Mouse (Mus musculus): ENCODE data around the gene Xylt1.

Xylt1 gene

DNA sequence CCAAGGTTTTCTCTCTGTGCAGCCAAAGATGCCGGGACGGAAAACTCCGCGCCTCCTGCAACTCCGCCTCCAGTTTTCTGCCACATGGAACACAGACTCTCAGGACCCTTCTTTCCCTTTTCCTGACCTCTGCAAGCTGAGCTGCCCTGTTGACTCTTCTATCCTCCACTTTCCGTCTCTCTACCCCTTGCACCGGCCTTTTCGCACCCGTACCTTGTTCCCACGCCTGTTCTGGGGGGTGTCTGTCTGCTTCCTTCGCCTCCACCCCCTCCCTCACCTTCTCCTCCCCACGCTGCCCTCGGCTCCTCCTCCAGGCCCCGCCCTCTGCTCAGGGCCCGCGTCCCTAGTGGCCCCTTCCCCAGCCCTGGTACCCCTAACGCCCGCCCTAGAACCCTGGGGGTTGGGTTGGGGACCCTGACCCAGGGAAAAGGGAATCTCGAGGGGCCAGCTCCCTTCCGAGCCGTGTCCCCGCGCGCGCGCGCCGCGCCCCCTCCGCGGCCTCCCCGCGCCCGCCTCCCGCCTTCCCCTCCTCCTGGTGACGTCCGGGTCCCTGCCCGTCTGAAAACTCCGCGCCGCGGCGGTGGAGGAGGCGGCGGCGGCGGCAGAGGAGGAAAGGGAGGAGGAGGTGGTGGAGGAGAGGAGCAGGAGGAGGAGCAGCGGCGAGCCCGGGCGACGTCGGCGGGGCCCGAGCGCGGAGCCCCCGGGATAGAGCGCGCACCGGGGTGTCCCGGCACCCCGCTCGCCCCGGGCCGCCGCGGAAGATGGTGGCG is at the start of gene Xylt1:
TSS of gene Xylt1 (plus strand) at position 562 of the 770 bp plus-strand sequence.
- DNase-seq (ENCODE audit: low spot score) = peak; percentile 76

DNA sequence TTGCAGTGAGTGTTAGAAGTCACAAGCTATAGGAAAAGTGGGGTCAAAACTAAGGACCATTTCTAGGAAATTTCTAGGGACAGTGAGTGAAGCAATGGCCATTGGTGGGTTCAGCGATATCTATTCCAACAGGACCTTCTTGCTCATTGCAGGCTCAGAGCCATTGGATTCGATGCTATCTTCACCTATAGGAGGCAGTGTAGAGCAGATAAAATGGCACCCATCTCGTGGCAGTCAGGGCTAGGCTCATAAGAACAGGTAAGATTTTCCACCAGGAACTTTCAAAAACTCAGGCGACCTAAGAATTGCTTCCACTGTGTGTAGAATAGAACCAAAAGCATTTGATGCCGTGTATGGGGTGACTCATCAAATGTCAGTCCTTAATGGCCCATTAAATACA is 46.8 kb upstream of the Xylt1 start:
- no peak for DNase-seq (ENCODE audit: low spot score)

DNA sequence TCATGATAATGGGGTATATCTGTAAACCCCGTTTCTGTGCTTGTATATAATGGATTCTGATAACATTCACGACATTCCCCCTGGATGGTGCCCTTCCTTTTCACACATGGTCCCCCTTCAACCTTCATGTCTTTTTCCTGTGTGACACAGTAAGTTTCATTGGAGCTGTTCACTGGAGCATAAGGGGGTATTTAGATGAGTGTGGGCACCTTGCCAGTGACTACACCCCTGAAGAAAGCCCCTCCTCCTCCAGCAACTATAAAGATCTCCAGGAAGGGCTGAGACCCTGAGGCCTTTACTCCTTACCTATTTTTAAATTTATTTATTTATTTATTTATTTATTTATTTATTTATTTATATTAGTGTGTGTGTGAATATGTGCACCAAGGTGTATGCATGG is 24.5 kb upstream of the Xylt1 start:
- no peak for DNase-seq (ENCODE audit: low spot score)

DNA sequence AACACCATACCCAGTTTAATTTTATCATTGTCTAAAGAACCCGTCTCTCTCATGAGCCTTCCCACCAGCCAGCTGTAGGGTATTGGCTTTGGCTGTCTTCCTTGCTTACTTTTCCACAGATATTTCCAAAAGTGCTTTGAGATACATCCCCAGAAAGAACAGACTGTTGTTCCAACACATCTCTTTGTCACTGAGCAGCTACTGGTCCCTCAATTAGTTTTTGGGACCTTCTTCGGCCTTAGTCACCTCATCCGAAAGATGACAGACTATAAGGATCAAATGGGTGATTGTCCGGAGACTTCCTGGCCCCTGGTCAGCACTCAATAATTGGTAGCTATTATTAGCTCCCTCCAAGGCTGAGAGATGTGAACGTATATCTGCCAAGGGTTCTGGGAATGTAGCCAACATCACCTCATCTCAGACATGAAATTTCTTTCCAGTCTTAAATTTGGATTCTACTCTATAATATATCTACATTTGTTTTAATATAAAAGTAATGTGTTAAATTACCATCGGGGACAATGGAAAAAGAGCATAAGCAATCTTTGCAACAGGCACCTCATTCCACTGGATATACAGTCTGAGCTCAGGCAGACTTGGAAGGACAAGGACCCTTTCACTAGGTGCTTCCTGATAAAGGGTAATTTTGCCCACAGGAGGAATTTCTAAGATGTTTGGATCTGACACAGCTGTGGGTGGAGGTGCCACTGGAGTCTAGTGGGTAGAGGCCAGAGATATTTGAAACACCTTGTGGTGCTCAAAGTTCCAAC is 23.2 kb upstream of the Xylt1 start:
- no peak for DNase-seq (ENCODE audit: low spot score)

DNA sequence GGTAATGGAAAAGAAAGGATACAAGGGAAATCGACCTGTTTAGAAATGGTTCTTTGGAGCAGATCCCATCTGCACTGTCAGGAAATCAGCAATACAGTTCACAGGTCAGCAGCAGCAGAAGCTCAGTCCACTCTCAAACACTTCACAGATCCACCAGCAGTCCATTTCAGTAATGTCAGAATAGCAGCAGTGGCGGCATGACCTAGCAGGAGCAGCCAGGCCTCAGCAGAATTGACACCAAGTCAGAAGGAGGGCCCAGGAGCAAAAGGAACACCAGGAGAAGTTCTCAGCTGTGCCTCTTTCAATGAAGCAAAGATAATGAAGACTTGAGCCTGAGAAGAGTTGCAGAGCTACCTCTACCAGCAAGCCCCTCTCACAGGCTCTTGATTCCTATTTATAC is 19.5 kb upstream of the Xylt1 start:
- DNase-seq (ENCODE audit: low spot score) = no peak

DNA sequence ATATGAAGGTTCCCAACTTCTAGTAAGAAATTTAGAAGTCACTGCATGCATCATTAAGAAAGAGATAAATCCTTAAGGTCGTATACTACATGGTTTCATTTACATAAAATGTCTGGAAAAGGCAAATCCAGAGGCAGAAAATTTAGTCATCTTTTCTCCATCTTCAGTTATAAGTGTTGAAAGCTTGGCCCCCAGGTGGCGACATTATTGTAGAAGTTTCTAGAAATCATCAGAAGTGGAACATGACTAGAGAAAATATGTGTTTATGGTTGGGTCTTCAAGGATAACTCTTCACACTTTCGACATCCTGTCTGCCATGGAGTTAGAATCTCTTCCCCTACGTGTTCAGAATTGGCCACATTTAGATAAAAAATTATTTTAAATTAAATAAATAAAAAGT is 18.3 kb upstream of the Xylt1 start:
- DNase-seq (ENCODE audit: low spot score) = no peak

DNA sequence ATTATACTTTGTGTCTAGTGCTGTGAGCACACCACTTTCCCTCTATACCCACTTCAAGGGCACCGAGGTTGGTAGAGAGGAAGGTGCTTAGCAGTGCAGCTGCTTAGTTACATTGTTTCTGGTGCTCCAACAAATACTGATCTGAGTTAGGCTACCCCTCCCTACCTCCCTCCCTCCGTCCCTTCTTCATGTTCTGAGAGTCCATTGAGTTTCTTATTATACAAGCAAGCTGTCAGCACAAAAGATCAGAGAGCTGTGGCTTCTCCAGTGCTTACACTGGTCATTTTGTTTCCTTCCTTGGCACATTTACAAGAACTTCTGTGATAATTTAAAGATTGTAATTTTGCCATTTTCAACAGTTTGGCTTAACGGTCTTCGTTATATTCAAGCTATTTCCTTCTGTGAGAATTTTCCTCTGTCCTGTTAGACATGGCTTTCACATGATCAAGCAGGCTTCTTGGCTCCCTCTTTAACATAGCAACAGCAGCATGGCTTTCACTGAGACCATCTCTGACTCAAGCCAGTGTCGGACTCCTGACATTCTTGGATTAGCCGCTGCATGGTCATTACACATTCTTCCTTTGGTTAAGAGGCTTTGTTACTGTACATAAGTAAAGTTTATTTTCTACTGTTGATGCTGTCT is 12.0 kb upstream of the Xylt1 start:
- DNase-seq (ENCODE audit: low spot score) = no peak

DNA sequence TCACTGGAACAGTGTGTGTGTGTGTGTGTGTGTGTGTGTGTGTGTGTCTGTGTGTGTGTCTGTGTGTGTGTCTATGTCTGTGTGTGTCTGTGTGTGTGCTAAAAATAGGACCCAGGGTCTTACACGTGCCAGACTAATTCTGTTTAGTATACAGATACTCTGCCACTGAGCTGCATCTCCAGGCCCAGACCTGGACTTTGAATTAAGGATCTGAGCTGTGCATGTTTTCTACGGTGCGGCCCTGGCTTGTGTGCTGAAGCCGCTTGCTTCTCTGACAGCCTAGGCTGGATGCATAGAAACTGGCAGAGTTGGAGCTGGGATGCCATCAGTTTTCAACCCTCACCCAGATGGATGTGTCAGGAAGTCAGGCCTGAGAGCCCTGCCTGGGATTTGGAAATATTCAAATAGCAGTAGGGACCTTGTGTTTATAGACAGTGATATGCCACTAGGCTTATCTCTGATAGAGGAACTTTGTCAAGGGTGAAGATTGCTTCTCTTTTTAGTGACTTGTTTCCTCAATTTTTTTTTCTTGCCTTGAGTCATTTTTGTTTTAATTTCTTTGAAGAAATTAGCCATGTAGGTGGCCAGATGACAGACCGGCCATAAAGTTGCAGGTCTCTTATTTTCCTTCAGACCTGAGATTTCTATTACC is 11.4 kb upstream of the Xylt1 start:
- DNase-seq (ENCODE audit: low spot score) = no peak

DNA sequence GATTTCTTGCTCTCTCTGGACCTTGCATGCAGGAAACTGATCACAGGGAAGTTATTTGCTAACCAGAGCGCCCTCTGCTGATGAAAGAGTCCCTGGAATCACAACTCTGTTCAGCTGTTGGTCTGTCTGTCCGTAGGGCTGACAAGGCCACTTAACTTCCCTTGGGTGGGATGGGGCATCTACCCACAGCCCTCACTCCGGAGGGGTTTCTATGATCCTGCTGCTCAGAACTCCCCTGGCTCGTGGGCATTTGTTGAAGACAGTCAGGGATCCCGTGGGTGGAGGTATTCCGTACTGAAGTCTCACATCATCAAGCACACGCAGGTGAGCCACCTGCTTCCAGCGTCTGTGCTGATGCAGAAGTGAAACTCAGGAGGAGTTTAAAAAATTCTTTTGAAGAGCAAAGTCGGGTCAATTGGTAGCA is 4.9 kb upstream of the Xylt1 start:
- DNase-seq (ENCODE audit: low spot score) = peak; percentile 82

DNA sequence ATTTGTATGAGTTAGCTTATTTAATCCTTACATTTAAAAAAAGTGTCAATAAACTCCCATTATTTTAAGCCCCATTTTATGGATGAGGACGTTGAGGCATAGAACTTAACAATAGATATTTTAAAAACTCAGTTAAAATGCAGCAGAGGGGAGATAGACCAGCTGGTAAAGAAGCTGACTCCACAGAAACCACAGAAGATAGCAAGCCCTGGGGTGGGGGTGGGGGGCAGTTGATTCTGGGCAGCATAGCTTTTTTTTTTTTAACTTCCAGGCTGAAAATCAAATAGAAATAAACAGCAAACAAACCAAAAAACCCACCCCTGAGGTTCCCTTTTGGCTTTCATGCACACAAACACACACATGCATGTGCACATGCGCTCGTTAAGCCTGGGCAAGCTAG is 3.6 kb upstream of the Xylt1 start:
- no peak for DNase-seq (ENCODE audit: low spot score)

DNA sequence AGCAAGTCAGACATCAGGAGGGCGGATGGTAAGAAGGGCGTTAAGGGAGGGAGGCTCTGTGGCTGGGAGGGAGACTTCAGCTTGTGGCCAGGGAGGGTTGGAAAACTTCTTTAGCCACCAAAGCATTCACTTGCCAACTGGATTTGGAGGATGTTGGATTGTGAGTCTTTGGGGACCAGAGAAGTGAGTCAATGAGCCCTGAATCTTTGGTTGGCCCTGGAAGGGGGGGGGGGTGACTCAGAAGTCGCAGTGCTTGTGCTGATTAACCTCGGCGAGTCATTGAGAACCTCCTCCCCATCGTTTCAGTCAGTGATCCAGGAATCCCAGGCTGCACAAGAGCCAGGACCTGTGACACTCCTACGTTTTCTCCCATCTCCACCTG is 752 bp upstream of the Xylt1 start:
- no peak for DNase-seq (ENCODE audit: low spot score)

DNA sequence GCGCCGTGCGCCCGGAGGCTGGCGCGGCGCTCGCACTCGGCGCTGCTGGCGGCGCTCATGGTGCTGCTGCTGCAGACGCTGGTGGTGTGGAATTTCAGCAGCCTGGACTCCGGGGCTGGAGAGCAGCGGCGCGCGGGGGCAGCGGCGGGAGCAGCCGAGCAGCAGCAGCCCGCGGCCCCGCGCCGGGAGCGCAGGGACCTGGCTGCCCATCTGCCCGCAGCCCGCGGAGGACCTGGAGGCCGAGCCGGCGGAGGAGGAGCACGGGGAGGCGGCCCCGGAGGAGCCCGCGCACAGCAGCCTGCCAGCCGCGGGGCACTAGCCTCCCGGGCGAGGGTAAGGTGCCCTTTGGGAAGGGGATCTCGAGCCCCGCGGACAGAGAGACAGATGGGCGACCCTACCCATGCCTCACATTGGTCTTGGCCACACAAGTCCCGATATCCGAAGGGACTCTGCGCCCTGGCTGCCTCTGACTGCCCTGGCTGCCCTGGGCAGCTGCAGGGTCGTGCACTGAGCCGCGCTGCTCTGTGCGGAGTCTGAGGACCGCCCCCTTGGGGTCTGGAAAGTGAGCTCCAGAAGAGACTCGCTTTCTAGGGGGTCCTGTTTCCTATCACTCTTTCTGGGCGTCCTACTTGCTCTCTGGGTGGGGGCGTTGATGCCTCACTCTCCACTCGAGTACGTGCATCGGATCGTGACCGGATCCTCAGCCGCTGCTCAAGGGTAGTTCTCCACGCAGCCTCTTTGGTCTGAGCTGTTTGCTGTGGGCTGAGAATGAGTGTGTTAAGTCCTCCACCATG is 606 bp downstream of the Xylt1 start:
- DNase-seq (ENCODE audit: low spot score) = no peak

DNA sequence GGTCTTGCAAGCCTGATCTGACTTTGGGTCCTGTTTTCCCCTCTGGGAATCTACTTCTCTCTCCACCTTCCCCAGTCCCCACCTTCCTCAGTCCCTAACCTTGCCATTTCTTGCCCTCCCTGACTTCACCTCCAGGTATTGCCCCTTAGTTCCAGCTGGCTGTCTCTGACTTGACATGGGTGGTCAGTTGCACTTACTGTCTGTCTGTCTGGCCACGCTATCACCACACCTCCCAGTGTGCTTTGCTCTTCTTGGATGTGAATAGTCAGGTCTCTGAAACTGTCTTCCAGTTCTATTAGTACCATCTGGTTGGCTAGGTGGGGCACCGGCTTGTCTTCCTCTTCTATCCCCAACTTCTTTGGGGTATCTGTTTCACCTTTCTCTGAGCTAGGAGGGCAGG is 1.2 kb downstream of the Xylt1 start:
- no peak for DNase-seq (ENCODE audit: low spot score)

DNA sequence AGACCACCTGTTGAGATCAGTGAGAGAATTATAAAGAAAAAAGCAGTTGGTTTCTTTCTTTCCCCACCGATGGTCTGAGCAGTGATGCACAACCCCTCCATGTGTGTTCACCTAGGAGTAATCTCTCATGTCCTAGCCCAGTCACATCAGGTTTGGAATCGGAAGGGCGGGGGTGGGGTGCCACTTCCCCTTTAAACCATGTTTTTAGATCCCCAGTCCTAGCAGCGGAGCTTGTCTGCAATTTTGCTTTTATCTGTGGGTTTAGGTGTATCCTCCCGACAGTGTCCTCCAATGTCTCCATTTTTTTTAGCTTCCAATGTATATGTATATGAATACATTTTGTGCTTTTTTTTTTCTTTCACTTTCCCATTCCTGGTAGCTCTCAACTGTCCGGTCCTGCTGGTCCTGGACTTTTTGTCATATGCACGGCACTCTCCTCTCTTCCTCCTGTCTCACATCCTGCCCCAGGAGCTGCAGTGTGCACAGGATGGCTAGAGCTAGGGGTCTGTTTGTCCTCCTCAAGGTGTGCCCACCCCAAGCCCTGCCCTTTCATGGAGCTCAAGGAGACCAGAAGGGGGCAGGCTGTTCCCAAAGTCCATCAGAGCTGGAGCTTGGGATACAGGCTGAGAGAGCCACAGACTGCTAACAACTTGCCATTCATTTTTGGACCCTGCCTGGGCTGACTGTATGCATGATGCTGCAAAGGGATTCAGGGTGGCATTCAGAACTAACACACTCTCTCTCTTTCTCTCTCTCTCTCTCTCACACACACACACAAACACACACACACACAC is 2.6 kb downstream of the Xylt1 start:
- DNase-seq (ENCODE audit: low spot score) = peak; percentile 61

DNA sequence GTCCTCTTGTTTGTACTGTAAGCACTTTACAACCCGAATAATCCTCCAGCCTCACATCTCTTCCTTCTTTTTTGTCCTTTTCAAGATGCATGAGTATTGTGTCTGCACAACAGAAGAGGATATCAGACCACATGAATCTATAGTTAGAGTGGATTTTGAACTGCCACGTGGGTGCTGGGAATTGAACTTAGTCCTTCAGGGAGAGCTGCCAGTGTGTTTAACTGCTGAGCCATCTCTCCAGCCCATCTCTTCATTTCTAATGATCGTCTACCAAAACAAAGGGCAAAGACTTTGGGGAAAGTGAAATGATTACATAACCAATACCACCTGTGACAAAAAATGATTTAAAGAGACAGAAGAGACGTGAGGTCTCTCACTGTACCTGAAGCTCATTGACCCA is 5.6 kb downstream of the Xylt1 start:
- DNase-seq (ENCODE audit: low spot score) = no peak

DNA sequence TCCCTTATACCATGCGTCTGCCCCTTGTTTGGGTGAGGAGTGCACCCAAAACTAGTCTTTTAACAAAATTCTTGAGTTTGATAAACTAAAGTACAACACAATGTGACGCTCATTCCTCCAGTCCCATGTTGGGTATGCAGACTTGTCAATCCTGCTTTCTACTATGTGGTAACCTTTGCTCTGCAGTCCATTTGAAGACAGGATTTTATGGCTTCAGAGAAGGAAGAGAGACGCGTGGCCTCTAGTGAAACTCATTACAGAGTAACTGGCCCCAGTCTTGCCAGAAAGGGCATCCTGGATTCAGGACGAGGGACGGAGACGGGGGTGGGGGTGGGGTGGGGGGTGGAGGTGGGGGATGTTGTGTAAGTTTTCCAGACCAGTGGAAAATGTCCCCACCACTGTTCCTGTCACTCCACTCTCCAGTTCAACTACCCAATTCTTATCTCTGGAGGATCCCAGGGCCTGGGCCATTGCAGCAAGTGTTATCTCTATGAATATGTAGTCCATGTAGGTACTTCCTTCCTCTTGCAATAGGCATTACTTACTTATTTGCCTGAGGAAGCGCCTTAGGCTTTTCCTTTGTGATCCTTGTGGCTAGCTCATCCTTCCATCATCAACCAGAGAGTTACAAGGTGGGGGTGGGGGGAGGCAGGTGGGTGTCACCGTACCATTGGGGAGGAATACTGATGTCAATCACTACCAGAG is 7.7 kb downstream of the Xylt1 start:
- no peak for DNase-seq (ENCODE audit: low spot score)

DNA sequence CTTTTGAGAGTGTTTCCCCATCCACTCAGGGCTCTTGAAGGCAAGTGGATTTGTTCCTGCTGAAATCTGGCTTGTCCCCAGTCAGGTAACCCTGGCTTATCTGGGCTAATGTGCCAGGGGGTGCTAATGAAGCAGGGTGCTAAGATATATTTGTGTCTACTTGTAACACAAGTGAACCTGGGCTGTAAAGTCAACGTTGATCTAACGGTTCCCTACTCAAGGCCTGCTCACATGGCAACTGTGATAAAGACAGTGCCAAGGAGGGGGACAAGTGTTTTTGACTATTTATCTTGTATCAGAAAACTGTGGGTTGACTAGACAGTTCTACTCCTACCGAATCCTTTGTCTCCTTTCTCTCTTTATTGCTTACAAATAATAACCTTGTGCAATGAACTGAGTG is 8.3 kb downstream of the Xylt1 start:
- DNase-seq (ENCODE audit: low spot score) = no peak

DNA sequence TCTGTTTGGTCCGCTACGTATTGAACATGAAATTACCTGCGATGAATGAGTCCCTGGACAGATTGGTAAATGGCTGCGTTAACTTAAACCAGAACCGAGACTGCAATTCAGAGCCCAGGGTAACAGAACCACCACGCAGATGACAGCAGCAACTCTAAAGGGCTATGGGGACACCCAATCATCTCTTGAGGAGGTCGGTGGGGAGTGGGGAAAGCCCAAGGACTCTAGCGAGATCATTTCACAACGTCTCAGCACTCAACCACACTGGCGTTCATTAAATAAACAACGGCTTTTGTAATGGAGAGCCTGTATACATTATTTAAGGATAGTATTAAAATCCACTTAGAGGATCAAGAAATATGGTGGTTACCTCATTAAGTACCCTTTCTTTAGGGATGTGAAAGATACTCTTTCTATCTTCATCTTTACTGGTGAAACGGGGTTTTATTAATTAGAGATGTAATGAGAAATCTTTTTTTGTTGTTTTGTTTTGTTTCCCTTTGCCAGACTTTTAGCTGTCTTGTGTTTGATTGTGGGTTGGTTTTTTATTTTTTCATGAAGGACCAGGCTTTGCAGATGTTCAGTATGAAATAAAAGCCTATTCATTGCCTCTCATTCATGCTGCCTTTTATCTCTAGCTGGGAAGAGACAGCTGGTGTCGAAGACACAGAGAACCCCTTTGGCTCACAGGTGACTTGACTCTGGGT is 12.2 kb downstream of the Xylt1 start:
- DNase-seq (ENCODE audit: low spot score) = no peak

DNA sequence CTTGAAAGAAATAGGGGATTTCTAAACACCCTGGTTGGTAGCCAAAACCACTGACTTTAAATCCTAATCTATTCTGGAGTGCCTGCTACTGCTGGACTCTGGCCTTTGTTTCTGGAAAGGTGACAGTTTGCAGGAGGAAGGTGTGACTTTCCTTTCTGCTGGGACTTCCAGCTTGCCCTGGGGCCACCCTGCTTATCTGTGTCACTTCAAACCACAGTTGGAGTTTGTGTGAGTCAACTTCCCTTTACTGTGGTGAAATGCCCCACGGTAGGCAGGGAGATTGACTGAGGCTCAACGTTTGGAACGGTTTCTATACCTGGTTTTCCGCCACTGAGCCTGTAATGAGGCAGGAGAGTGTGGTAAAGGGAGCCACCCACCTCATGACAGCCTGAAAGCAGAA is 13.2 kb downstream of the Xylt1 start:
- DNase-seq (ENCODE audit: low spot score) = no peak

DNA sequence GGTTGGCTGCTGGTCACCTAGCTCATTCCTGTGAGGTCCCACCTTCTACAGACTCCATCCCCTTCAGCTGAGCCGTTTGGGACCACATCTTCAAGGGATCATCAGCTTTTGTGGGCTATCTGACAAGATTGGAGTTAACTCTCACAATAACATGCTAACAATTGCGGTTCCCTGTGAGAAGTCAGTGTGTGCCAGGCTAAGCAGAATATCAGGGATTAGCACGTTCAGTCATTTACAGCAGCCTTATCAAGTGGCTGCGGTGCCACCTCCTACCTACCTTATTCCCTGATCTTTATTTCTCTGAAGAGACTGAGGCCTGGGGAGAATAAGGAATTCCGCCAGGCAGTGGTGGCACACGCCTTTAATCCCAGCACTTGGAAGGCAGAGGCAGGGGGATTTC is 13.6 kb downstream of the Xylt1 start:
- DNase-seq (ENCODE audit: low spot score) = no peak
